Mouse (Mus musculus) stomach, postnatal 0 days (tissue): ENCODE results near the gene Ice1.

ENCODE experiments used
- CTCF ChIP-seq: IDR thresholded peaks from 2 replicates; pipeline ENCODE4 v1.5.1; 2016; ENCODE audit warnings: antibody characterized with exemption, low read depth, mild to moderate bottlenecking, moderate library complexity
- EP300 ChIP-seq: optimal IDR thresholded peaks from 2 replicates; pipeline ENCODE3; 2016; ENCODE audit warnings: antibody characterized with exemption

DNA sequence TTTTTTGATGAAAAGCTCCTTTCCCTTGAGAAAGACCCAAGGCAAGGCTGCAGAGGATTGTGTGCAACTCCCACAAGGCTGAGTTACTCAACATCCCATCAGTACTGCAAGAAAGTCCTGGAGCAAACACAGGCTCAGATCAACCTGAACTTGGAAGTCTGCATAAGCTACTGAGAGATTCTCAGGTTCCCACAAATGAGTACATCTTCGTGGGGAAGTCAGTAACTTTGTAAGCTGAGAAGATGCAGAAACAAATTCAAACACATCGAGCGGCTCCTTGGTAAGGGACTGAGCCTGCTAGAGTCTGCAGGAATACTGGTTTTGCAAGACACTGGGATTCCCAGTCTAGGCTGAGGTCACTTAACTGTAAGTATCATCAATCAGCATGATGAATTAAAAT is 40.5 kb downstream of the Ice1 start:
- TF ChIP-seq CTCF (no peak), EP300 (no peak)
